Mouse (Mus musculus): ENCODE data around the gene Gtf2a2.
A peak's percentile ranks its signal among the peaks of the same experiment; 100 is the strongest.

Gene Gtf2a2

DNA sequence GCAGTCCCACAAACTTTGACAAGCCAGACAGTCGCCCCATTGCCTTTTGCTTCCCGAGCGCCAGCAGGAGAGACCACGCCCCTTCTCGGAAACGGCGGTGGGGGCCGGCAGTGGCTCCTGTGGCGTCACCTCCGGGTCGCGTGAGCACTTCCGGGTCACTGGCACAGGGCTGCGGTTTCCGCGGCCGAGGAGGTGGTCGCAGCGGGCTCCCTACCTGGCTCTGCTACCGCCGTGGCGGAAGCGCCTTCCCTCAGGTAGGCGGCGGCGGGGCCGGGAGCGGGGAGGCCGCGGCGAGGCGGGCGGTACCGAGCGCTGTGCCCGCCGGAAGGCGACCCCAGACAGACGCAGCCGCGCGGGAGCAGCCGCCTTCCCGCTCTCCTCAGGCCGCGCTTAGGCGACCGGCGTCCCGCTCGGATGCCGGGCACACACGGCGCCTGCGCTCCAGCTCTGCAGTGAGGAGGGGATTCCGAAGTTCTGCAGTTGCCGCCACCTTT lies at the start of gene Gtf2a2:
Gtf2a2 (plus strand) TSS at position 143 of the 494 bp plus-strand sequence.
- peak; percentile 93 for DNase-seq (ENCODE audit: low spot score in 2 of 2)

DNA sequence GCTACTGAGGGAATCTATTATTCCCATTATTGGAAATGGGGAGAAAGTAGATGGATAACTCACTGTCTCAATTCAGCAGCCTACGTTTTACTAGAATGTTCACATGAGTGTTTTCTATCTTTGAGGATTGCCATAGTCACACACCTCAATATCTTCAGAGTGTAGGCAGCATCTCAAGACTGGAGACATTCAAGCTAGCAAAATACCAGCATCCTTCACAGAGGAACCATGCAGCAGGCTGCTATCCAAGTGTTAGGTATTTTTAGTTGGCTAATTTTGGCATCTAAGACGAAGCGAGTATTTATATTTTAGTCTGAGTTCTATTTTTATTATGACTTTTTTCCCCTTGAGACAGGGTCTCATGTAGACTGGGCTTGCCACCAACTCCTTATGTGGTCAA lies 48.0 kb upstream of the Gtf2a2 start:
- no peak for DNase-seq (ENCODE audit: low spot score in 2 of 2)

DNA sequence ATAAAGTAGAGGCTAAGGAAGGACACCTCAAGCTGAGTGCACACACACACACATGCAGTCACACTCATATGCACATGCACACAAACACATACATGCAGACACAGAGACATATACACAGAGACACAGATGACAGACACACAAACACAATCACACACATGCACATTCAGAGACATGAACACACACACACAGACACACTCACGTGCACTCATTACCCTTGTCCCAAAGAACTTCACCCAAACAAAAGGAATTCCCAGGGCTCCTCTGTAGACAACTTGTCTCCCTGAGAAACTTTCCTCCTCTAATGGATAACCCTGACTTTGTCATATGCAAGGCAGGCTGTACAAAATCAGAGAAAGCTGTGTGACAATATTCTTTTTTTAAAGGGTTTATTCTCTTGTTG lies 26.8 kb upstream of the Gtf2a2 start:
- DNase-seq (ENCODE audit: low spot score in 2 of 2), result no peak

DNA sequence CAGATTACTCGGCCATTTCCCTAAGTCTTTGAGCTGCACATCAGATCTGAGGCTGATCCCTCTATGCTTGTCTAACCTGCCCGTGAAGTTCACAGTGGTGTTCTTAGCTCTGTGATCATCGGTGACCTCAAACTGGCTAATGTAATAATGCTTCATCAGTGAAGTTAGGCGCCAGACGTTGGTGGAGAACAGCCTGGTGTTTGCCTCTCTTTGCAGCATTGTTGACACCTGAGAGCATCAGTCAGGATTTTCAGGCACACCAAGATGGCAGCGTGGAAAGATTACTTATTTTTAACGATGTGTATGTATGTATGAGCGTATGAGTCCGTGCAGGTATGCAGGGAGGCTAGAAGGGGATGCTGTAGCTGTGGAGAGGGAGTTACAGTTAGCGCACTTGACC lies 26.3 kb upstream of the Gtf2a2 start:
- DNase-seq (ENCODE audit: low spot score in 2 of 2), result no peak

DNA sequence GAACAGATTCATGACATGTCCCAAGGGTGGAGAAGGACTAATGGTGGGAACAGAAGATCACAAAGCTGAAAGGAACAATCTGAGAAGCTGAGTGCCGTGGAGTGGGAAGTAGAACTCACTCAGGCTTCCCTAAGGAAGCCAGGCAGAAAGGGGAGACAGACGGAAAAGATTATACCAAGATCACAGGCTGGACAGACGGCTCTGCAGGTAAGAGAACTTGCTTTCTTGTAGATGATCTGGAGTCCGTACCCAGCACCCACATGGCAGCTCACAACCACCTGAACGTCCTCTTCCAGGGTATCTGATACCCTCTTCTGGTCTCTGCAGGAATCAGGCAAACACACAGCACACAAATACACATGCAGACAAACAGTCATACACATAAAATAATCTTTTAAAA lies 25.8 kb upstream of the Gtf2a2 start:
- no peak for DNase-seq (ENCODE audit: low spot score in 2 of 2)

DNA sequence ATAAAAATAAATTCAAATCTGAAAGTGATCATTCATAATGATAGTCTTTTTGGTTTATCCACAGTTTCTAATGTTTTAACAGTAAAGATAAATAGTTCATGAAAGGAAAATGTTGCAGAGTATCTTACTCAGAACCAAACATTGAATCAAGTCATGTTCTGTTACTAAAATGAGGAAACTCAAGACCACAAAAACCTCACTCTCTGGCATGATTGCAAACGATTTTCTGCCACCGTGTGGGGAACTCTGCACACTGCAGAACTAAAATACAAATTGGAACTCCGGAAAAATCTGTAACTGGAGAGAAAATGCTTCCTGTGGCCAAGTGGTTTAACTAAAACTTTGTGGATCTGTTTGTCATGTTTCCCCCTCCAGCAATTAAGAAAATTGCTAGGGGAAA lies 24.8 kb upstream of the Gtf2a2 start:
- peak; percentile 77 to 83 for DNase-seq (ENCODE audit: low spot score in 2 of 2)

DNA sequence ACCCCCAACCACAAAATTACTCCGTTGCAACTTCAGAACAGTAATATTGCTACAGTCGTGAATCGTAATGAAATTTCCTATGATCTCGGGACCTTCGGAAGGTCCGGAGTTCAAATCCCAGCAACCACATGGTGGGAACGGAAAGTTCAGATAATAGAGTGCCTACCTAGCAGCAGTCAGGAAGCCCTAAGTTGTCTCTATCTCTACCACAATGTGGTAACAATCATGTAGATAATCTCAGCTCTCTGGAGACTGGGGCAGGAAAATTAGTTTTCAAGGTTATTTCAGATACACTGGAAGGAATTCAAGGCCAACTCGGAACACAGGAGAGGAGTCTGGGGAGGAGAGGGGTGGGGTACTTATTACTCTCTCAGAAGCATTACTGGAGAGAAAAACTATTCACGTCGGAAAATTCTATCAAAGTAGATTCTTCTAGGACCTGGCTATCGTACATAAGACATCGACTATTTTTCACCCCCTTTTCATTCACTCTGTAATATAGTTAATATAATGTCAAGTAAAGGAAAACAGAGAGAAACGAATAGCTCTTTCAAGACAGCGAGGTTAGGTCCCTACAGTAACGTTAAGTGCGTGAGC lies 23.5 kb upstream of the Gtf2a2 start:
- DNase-seq (ENCODE audit: low spot score in 2 of 2), result no peak

DNA sequence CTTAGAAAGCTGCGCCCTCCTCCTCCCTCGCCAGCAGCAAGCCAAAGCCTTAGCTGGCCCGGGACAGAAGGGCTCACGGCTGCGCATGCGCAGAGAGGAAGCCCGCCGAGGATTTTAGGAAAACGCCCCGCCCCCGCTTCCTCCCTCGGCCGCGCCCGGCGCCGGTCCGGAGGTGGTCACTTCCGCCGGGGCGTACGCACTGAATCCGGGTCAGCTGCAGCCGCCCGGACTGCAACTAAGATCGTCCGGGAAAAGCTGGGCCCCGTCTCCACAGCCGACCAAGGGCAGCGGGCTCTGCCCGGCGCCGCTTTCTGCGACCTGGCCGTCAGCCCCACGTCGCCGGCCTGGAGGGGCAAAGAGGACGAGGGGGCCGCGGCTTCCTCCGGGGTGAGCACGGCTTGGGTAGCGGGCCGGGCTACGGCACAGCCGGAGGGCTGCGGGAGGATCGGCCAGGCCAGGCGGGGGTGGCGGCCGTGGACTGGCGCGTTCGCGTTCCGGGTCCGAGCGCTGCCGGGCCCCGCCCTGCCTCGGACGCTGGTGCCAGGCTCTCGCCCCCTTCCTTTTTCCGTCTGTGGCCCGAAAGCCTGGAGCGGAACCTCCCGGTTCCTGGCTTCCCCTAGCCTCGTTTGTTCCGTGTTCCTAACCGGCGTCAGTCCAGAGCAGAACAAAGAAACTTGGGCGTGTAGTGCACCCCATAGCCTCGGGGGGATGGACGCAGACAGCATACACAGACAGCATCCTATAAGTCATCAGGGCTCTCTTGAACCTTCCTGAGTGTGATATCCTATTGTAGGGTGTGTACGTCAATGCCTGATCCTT lies 22.8 kb upstream of the Gtf2a2 start, which contains the start of gene Bnip2:
Bnip2 (plus strand) TSS at position 164 of the 819 bp plus-strand sequence.
- peak; percentile 92 to 95 for DNase-seq (ENCODE audit: low spot score in 2 of 2)

DNA sequence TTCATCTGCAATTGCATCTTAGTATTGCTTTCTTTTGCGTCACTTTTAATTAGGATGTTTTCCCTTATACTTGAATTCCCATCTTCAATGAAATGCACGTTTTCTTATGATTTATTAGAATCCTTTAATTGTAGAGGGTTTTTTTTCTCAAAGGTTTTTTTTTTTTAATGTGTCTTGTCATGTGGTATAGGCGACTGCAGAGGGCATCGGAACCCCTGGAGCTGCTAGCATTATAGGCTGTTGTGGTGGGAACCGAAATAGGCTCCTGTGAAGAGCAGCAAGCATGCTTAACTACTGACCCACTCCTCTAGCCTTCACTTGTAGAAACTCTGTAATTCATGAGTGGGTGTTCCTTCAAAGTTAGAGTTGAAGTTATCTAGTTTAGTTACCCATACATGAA lies 22.0 kb upstream of the Gtf2a2 start:
- DNase-seq (ENCODE audit: low spot score in 2 of 2), result no peak

DNA sequence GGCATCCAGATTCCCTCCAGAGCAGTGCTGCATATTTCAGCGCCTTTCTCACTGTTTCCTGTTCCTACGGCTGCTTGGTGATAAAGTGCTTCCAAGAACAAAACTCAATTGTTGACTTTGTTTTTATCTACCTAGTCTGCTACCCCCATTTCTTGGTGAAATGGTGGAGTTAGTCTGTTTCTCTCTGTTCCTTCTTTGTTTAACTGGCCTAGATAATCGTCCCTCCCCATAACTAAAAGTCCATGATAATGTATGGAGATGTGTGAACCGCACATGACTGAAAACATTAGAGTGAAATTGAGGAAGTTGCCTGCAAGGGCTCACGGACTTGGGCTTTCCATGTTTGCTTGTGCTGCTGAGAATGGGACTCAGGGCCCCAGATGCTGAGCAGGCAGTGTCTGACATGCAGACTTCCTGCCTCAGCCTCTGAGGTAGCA lies 19.5 kb upstream of the Gtf2a2 start:
- DNase-seq (ENCODE audit: low spot score in 2 of 2), result no peak

DNA sequence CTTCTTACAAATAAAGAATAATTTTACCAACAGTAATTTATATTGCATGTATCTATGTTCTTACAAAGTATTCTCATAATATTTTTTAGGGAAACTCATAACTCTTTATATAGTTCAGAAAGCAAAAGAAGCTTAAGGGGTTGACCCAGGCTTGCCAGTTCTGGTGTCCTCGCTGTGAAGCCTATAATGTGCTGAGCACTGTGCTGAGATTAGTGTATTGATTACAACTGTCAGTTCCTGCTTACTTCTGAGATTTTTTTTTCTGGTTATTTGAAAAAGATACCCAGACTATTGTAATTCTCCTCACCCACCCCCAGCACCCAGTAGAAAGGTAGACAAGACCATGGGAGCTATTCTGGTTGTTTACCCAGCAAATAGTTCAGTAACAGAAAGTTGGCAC lies 18.9 kb upstream of the Gtf2a2 start:
- DNase-seq (ENCODE audit: low spot score in 2 of 2), result no peak

DNA sequence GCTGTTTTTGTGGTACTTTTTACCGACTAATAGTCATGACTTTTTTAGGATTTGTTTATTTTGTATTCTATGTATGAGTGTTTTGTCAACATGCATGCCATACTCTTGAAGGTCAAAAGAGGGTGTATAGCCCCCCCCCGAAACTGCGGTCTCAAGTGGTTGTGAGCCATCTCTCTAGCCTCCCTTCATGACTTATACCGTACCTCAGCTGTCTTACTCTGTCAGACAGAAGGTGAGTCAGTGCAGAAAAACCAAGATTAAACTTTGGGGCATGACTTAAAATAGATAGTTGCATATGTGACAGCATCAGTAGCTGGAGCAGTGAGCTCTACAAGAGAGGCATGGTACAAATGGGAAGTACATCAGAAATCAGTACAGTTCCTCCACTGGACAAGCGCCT lies 17.8 kb upstream of the Gtf2a2 start:
- DNase-seq (ENCODE audit: low spot score in 2 of 2), result no peak

DNA sequence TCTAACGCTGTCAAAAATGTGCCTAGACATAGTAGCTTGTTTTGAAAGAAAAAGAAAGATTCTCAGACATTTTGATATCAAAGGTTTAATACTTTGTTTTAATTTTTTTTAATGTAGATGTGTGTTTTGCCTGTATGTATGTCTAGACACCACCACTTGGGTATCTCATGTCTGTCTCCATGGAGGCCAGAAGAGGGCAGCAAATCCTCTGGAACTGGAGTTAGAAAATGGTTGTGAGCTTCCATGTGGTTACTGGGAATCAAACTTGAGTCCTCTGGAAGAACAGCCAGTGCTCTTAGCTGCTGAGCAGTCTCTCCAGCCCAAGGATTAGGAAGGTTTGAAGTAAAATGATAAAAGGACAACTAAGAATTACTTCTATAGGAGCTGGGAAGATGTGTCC lies 13.0 kb upstream of the Gtf2a2 start:
- DNase-seq (ENCODE audit: low spot score in 2 of 2), result no peak

DNA sequence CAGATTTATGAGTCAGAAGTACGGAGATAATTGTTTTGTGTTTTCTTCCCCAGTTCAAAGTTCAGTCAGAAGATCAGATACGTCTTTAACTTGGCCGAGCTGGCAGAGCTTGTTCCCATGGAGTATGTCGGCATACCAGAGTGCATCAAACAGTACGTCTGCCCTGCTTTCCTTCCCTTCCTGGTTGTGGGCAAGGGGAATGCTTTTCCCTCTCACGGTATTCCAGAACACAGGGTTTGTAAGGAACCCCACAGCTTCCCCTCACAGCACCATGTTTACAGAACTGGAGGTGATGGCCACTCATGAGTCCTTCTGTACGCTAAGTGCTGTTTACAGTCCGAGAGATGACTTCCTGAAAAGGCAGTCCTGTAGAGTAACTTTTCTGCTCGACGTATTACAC lies 8.8 kb upstream of the Gtf2a2 start:
- no peak for DNase-seq (ENCODE audit: low spot score in 2 of 2)

DNA sequence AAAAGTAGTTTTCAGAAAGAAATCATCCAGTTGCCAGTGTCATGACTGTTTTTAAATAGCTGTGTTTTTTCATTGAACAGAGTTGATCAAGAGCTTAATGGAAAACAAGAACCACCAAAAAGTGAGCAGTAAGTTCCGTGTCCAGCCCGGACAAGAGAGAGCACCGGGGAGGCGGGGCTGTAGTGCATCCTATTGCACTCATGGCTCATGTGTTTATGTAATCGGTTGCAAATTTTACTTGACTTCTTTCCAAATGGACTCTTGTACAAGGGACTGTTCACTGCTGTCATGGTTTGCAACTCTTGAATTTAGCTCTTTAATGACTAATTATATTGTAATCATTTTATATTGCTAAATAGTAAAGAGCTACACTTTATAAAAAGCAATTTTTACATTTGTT lies 5.4 kb upstream of the Gtf2a2 start:
- no peak for DNase-seq (ENCODE audit: low spot score in 2 of 2)

DNA sequence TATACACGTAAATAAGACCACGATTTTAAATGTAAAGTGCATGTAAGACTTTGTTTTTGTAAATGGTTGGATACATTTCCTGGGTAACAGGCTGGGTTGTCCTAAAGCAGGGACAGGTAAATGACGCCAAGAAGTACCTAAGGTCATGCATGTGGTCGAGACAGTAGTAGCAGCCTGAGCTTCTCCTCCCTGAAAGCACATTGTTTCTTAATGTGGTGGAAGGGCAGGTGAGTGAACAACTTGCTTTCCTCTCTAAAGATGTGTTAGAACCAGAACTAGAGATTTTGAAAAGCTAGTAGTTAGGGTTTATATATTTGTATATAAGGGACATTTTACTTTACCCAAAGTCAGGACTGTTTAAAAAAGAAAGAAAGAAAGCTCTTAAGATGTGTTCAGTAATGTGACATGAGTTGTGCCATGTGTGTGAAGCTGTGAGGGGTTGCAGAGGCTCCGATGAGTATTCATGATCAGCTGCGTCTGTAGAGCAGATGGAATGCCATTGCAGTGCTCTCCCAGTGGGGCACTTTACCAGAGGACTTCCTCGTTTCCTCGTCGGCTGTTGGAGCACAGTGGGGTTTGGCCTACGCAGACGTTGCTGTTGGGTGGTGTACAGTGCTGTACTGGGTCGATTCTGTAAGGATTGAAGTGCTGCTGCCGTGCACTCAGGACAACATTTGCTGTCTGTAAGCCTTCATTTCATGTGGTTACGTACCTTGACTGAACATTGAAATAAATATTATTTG lies 4.7 kb upstream of the Gtf2a2 start:
- no peak for DNase-seq (ENCODE audit: low spot score in 2 of 2)

DNA sequence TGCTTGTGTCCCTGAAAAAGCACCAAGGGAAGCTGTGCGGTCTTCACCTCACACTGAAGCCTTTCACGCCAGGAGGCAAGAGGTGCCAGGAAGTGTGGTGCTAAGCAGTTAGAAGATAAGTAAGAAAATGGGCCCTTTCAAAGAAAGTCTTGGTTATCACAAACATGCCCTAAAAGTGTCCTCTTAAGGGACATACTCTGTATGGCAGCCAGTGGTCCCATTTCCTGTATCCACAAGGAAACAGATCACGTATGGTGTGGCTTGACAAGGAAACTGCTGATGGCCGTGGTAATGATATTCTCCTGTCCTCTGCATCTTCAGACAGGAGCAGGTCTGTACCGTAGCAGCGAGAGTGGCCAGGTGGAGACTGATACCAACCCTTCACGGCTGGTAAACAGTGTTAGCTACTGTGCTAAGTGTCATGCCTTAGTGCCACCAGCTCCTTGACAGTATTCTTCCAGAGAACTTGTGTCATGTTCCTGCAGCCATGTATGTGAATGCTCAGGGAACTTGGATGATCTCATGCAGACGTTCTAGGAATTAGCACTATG lies 2.5 kb upstream of the Gtf2a2 start:
- DNase-seq (ENCODE audit: low spot score in 2 of 2), result no peak

DNA sequence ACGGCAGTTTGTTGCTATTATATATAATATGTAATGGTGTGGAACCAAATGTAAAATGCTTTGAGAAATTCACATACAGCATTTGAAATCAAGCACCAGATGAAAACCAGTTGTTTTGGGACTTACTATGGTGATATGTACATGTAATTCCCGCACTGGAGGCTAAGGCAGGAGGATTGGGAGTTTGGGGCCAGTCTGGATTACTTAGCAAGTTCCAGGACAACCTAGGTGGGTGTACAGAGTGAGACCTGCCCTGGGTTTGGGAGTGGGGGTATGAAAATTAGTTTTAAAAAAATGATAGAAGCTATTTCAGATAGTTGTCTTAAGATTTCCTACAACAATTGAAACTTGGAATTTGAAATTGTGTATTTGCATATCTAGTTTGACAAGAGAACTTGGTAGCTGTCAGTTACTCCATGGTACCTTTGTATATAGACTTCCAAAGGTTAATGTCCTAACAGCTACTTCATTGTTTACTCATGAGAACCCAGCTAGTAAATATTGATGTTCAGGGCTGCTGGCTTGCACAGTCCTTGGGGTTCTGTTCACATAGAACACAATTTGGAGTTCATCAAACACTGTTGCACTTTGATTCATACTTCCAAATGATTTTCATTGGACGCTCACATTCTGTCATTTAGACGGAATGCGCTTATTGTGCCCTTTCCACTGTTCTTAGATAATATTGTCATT lies 1.4 kb upstream of the Gtf2a2 start:
- no peak for DNase-seq (ENCODE audit: low spot score in 2 of 2)

DNA sequence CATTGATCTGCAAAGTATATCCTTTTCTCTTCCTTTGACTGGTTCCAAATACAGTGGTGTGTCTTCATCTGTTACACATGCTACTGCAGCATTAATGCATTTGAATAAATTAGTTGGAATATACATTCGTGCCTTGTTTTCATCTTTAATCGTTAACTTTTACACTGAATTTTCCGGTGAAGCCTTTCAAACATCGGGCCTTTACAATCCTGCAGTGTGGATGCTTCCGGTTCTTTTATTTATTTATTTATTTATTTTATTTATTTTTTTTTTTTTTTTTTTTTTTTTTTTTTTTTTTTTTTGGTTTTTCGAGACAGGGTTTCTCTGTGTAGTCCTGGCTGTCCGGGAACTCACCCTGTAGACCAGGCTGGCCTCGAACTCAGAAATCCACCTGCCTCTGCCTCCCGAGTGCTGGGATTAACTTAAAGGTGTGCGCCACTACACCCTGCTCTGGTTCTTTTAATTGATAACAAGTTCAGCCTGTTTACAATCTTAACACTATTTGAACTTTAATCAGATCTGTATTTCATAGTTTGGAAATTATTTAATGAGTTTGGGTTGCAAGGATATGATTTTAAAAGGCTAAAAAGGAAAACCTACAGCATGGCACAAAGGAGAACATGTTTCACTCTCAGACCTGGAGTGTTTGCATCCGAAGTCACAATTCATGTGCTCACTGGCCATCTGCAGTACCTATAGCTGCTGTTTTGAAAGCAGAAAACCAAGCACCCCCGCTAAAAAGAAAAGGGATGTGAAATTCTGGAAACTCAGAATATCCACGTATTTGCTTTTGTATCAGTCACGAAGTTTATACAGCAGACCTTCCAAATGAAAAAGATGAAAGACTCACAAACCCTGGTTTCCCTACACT lies 578 bp upstream of the Gtf2a2 start:
- DNase-seq (ENCODE audit: low spot score in 2 of 2), result no peak

DNA sequence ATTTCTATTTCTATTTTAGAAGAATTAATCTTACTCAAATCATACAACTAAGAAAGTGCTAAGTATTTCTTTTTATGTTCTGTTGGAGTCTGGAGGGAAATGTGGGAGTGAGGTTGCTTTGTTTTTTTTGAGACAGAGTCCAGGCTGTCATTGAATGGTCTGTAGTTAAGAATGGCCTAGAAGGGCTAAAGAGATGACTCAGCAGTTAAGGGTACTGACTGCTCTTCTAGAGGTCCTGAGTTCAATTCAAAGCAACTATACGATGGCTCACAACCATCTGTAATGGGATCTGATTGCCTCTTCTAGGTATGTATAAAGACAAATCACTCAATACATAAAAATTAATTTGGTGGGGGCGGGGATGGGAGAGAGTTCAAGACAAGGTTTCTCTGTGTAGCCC lies 3.3 kb downstream of the Gtf2a2 start:
- no peak for DNase-seq (ENCODE audit: low spot score in 2 of 2)

DNA sequence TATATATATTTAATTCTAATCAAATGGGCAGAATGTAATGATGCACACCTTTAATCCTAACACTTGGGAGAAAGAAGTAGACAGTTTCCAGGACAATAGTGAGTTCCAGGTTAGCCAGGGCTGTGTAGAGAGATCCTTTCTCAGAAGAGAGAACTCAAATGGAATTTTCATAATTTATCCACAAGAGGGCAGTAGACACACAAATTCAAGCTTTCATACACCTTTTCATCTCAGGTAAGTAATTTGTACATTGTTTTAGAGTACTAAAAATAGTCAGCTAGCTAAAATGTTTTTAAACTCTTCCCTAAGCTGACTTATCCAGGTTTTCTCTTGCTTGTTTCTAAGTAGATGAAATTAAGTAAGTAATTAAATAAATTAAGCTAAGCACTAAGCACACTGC lies 6.5 kb downstream of the Gtf2a2 start:
- no peak for DNase-seq (ENCODE audit: low spot score in 2 of 2)

All from right cerebral cortex, adult 2 months (tissue).